Mouse (Mus musculus) embryonic fibroblast, embryonic 13.5 days (primary cell): ENCODE results near the gene Qrich1. TPM values are rescaled to one million over a fixed set of nuclear protein-coding genes. Genes with fewer than 3 reads are reported as not detected.
"Not testable (repeated sequence)": the region's sequence is repeated elsewhere in the genome, so short reads cannot be mapped to it uniquely, and the experiment has no call there.

Experiments
- H3K27ac ChIP-seq: 2 replicates; pipeline ENCODE4 v1.5.1; 2012; ENCODE audit warnings: low read length, control low read depth, inconsistent platforms; ENCODE audit not compliant: insufficient read depth
- H3K4me1 ChIP-seq: 2 replicates; pipeline ENCODE4 v1.6.1; 2011; ENCODE audit warnings: low read length; ENCODE audit not compliant: control insufficient read depth, insufficient read depth
- H3K4me3 ChIP-seq: 2 replicates; pipeline ENCODE4 v1.5.1; 2011; ENCODE audit warnings: mild to moderate bottlenecking, control low read depth, low read length; ENCODE audit not compliant: insufficient read depth
- CTCF ChIP-seq: IDR thresholded peaks from 2 replicates; pipeline ENCODE4 v1.5.1; 2011; ENCODE audit warnings: mild to moderate bottlenecking, control low read depth, low read length, moderate library complexity, borderline replicate concordance; ENCODE audit not compliant: insufficient read depth
- POLR2A ChIP-seq: IDR thresholded peaks from 2 replicates; pipeline ENCODE4 v1.6.1; 2011; ENCODE audit warnings: low read depth, mild to moderate bottlenecking, control low read depth, low read length, moderate library complexity
- polyA plus RNA-seq: library from polyadenylated mRNA; stranded (reverse); fragments of >200 nt; gene quantifications from 2 replicates; pipeline ENCODE4 v1.2.4, GENCODE M21; 2011; ENCODE audit warnings: low read depth; ENCODE audit not compliant: missing spikeins, insufficient read length

The Qrich1 gene
- polyA plus RNA-seq, 1 experiment = 133 TPM

GRCm38 (mm10) chr9:108600011-108600410 is 83.4 kb downstream of the Qrich1 start:
- no peak overlapping the region for H3K27ac ChIP-seq
- TF ChIP-seq POLR2A = no peak
- TF ChIP-seq CTCF = no peak

GRCm38 (mm10) chr9:108601986-108602385 is 85.4 kb downstream of the Qrich1 start:
- TF ChIP-seq CTCF = no peak
- no peak for TF ChIP-seq POLR2A
- Histone ChIP-seq H3K4me3 (no peak overlapping the region), H3K27ac (no peak overlapping the region), H3K4me1 (no peaks in the 10 kb centered on the region)

More at GRCm38 (mm10) chr9:108600011-108600410, 83.4 kb downstream of the Qrich1 start:
- Histone ChIP-seq H3K4me1 (no peaks in the 10 kb centered on the region), H3K4me3 (no peak overlapping the region)

- H3K27ac ChIP-seq, H3K4me3 ChIP-seq, H3K4me1 ChIP-seq: not testable (repeated sequence)
Observed at GRCm38 (mm10) chr9:108607929-108608328, 91.3 kb downstream of the Qrich1 start.

- no peak for TF ChIP-seq POLR2A
- no peak for TF ChIP-seq CTCF
- Histone ChIP-seq H3K4me1 (no peaks in the 10 kb centered on the region), H3K4me3 (no peak overlapping the region), H3K27ac (no peak overlapping the region)
Observed at GRCm38 (mm10) chr9:108608889-108609288, 92.3 kb downstream of the Qrich1 start.

Other genes with a start within 250 kb of the Qrich1 start
- 36.5 and 49.6 TPM in 2 replicates for gene Nicn1, start 226.4 kb upstream of the Qrich1 start, polyA plus RNA-seq
- gene Amt, start 220.0 kb upstream of the Qrich1 start, polyA plus RNA-seq = 2.6 and 3.7 TPM in 2 replicates
- gene Rhoa, start 210.7 kb upstream of the Qrich1 start, polyA plus RNA-seq = 575 and 590 TPM in 2 replicates
- gene Tcta, start 210.6 kb upstream of the Qrich1 start, polyA plus RNA-seq = 22.9 and 24.5 TPM in 2 replicates
- 328 and 399 TPM in 2 replicates for gene Gpx1, start 177.9 kb upstream of the Qrich1 start, polyA plus RNA-seq
- 93.4 and 102 TPM in 2 replicates for gene Usp4, start 169.0 kb upstream of the Qrich1 start, polyA plus RNA-seq
- 0.63 TPM in 1 of 2 replicates, not detected in the other for gene 1700102P08Rik, start 124.0 kb upstream of the Qrich1 start, polyA plus RNA-seq
- gene Ccdc36, start 88.3 kb upstream of the Qrich1 start, polyA plus RNA-seq = 0.22 TPM in 1 of 2 replicates, not detected in the other
- not detected in 2 replicates for gene BC048562, start 80.3 kb upstream of the Qrich1 start, polyA plus RNA-seq
- 18.3 and 19.8 TPM in 2 replicates for gene Ccdc71, start 56.3 kb upstream of the Qrich1 start, polyA plus RNA-seq
- 6.5 and 8.3 TPM in 2 replicates for gene Klhdc8b, start 55.2 kb upstream of the Qrich1 start, polyA plus RNA-seq
- gene Lamb2, start 37.1 kb upstream of the Qrich1 start, polyA plus RNA-seq = 118 and 152 TPM in 2 replicates
- gene Usp19, start 26.2 kb upstream of the Qrich1 start, polyA plus RNA-seq = 77.0 and 80.7 TPM in 2 replicates
- gene Qars, start 9.1 kb upstream of the Qrich1 start, polyA plus RNA-seq = 261 and 263 TPM in 2 replicates
- 176 and 180 TPM in 2 replicates for gene Impdh2, start 43.5 kb downstream of the Qrich1 start, polyA plus RNA-seq
- gene Ndufaf3, start 50.6 kb downstream of the Qrich1 start, polyA plus RNA-seq = 19.5 and 25.5 TPM in 2 replicates
- gene Dalrd3, start 53.1 kb downstream of the Qrich1 start, polyA plus RNA-seq = 29.2 and 38.2 TPM in 2 replicates
- gene Wdr6, start 61.9 kb downstream of the Qrich1 start, polyA plus RNA-seq = 40.4 and 42.8 TPM in 2 replicates
- gene P4htm, start 80.9 kb downstream of the Qrich1 start, polyA plus RNA-seq = 3.4 and 4.8 TPM in 2 replicates
- 65.9 and 73.9 TPM in 2 replicates for gene Arih2, start 132.6 kb downstream of the Qrich1 start, polyA plus RNA-seq
- 35.0 and 36.6 TPM in 2 replicates for gene Slc25a20, start 145.3 kb downstream of the Qrich1 start, polyA plus RNA-seq
- 61.9 and 78.8 TPM in 2 replicates for gene Prkar2a, start 172.5 kb downstream of the Qrich1 start, polyA plus RNA-seq